Mouse (Mus musculus) erythroblast, adult 5-6 weeks (primary cell): ENCODE data around the gene Abcg4. TPM values are rescaled to one million over a fixed set of nuclear protein-coding genes. Genes with fewer than 3 reads are reported as not detected.
A peak's percentile ranks its signal among the peaks of the same experiment; 100 is the strongest.
"Not testable (repeated sequence)": the region's sequence is repeated elsewhere in the genome, so short reads cannot be mapped to it uniquely, and the experiment has no call there.

Experiments used
- ATAC-seq: replicated peaks from 2 replicates; pipeline ENCODE4 v1.8.0; 2016; ENCODE audit warnings: moderate number of reproducible peaks, mild to moderate bottlenecking, moderate TSS enrichment, inconsistent platforms; ENCODE audit not compliant: poor library complexity, low FRiP score, severe bottlenecking
- total RNA-seq, 2 experiments: library from RNA; stranded (forward) in 1 of 2; stranded (reverse) in 1 of 2; fragments of 150-400 nt in 1 of 2; fragments of 200-764, 138-1000 nt in 1 of 2; gene quantifications; 2 replicates each; pipeline versions ENCODE4 v1.2.3 to v1.2.4; 2015 to 2017; ENCODE audit warnings: low replicate concordance in 2 of 2

Gene Abcg4
- total RNA-seq, 2 experiments from 2014 or later: 18.8 to 20.8 TPM

- no peak for ATAC-seq
Measured at GRCm38 (mm10) chr9:44320799-44321133, 32.4 kb upstream of the Abcg4 start.

GRCm38 (mm10) chr9:44319887-44320798 is 31.7 kb upstream of the Abcg4 start, which contains the start of gene C2cd2l:
C2cd2l (minus strand) TSS chr9:44320285.
- ATAC-seq: peak; percentile 88

- peak; percentile 28 for ATAC-seq
Measured at GRCm38 (mm10) chr9:44319105-44319886, 30.9 kb upstream of the Abcg4 start.

- no peak for ATAC-seq
Measured at GRCm38 (mm10) chr9:44318826-44319095, 30.3 kb upstream of the Abcg4 start.

GRCm38 (mm10) chr9:44318076-44318825 is 29.8 kb upstream of the Abcg4 start:
- no peak for ATAC-seq

GRCm38 (mm10) chr9:44317452-44317851 is 29.0 kb upstream of the Abcg4 start:
- no peak for ATAC-seq

- no peak for ATAC-seq
Measured at GRCm38 (mm10) chr9:44314910-44315309, 26.5 kb upstream of the Abcg4 start.

- ATAC-seq: no peak
Measured at GRCm38 (mm10) chr9:44314257-44314547, 25.8 kb upstream of the Abcg4 start.

GRCm38 (mm10) chr9:44313476-44314256 is 25.3 kb upstream of the Abcg4 start:
- ATAC-seq: no peak

- no peak for ATAC-seq
Measured at GRCm38 (mm10) chr9:44311136-44312134, 23.0 kb upstream of the Abcg4 start.

- ATAC-seq: no peak
Measured at GRCm38 (mm10) chr9:44310750-44311135, 22.3 kb upstream of the Abcg4 start.

- ATAC-seq: no peak
Measured at GRCm38 (mm10) chr9:44309756-44310155, 21.3 kb upstream of the Abcg4 start.

- ATAC-seq: no peak
Measured at GRCm38 (mm10) chr9:44307248-44307647, 18.8 kb upstream of the Abcg4 start.

GRCm38 (mm10) chr9:44306532-44306931 is 18.1 kb upstream of the Abcg4 start:
- no peak for ATAC-seq

- ATAC-seq: peak; percentile 98
Measured at GRCm38 (mm10) chr9:44305466-44306079, 17.2 kb upstream of the Abcg4 start, which contains the start of gene Hinfp. Hinfp (minus strand) TSS chr9:44305671.

- ATAC-seq: not testable (repeated sequence)
Measured at GRCm38 (mm10) chr9:44300001-44300400, 11.6 kb upstream of the Abcg4 start.

- peak; percentile 51 for ATAC-seq
Measured at GRCm38 (mm10) chr9:44292490-44292889, 4.1 kb upstream of the Abcg4 start.

- ATAC-seq: peak; percentile 13; the same call in 1 of the 2 replicates
Measured at GRCm38 (mm10) chr9:44288959-44289291, 510 bp upstream of the Abcg4 start.
